Mouse (Mus musculus) kidney, postnatal 0 days (tissue): ENCODE data around the gene Usp4. TPM values are rescaled to one million over a fixed set of nuclear protein-coding genes. Genes with fewer than 3 reads are reported as not detected.

Source experiments
- ATAC-seq: fragments of 200-750 bp; cut with Nextera tagmentation; replicated peaks from 2 replicates; pipeline ENCODE4 v1.8.0; 2017; ENCODE audit warnings: low read depth, moderate number of reproducible peaks, moderate TSS enrichment, moderate library complexity; ENCODE audit not compliant: low FRiP score
- DNase-seq: peaks from one replicate; pipeline ENCODE4 v3.0.0-alpha.2; 2016; ENCODE audit warnings: low spot score
- H3K27ac ChIP-seq: fragments of 300-500 bp; sonication (generic); 2 replicates; pipeline ENCODE4 v1.5.1; 2014; ENCODE audit warnings: mild to moderate bottlenecking
- H3K27me3 ChIP-seq: fragments of 300-500 bp; sonication (generic); 2 replicates; pipeline ENCODE4 v1.6.1; 2014; ENCODE audit warnings: low read length, mixed read lengths; ENCODE audit not compliant: insufficient read depth
- H3K36me3 ChIP-seq: fragments of 300-500 bp; sonication (generic); 2 replicates; pipeline ENCODE4 v1.6.1; 2014; ENCODE audit warnings: low read length, mixed read lengths; ENCODE audit not compliant: insufficient read depth
- H3K4me1 ChIP-seq: fragments of 300-500 bp; sonication (generic); replicated peaks from 2 replicates; pipeline ENCODE4 v1.6.1; 2014; ENCODE audit warnings: antibody characterized with exemption, low read length, mixed read lengths; ENCODE audit not compliant: insufficient read depth
- H3K4me2 ChIP-seq: fragments of 300-500 bp; sonication (generic); 2 replicates; pipeline ENCODE4 v1.6.1; 2014; ENCODE audit warnings: mild to moderate bottlenecking, low read length, moderate library complexity, mixed read lengths
- H3K4me3 ChIP-seq: fragments of 300-500 bp; sonication (generic); replicated peaks from 2 replicates; pipeline ENCODE4 v1.5.1; 2014; ENCODE audit warnings: low read depth, low read length
- H3K9ac ChIP-seq: fragments of 300-500 bp; sonication (generic); 2 replicates; pipeline ENCODE4 v1.6.1; 2014; ENCODE audit warnings: low read depth, low read length
- H3K9me3 ChIP-seq: fragments of 300-500 bp; sonication (generic); replicated peaks from 2 replicates; pipeline ENCODE4 v1.6.1; 2016; ENCODE audit warnings: low read length, inconsistent platforms, mixed read lengths
- CTCF ChIP-seq: IDR thresholded peaks from 2 replicates; pipeline ENCODE4 v1.5.1; 2016; ENCODE audit warnings: antibody characterized with exemption, low read depth, mild to moderate bottlenecking, moderate library complexity
- WGBS: fragments of 180-500 bp; shearing (Covaris S2); extraction: QIAGEN DNeasy Blood & Tissue Kit; methylation state at CpG from one replicate; pipeline ENCODE4 v1.1.7; 2014; 5-methylcytosine and 5-hydroxymethylcytosine counted together
- polyA plus RNA-seq: library from polyadenylated mRNA; unstranded; fragments of >200 nt; fragmentation: Nextera tagmentation; extraction: Ambion mirVana; gene quantifications from 2 replicates; pipeline ENCODE4 v1.2.1, GENCODE M21; 2015

The Usp4 gene
- polyA plus RNA-seq, 1 experiment from 2014 or later: 64.0 TPM

GRCm38 (mm10) chr9:108340258-108341138 lies 7.2 kb upstream of the Usp4 start:
- no peak for TF ChIP-seq CTCF
- peak overlapping the region; percentile 98 for H3K27ac ChIP-seq
- DNase-seq (no peak), ATAC-seq (no peak)
- no peaks in the 10 kb centered on the region for H3K27me3 ChIP-seq
- H3K4me1 ChIP-seq: peaks cover 21% of the 10 kb centered on the region
- peak overlapping the region; percentile 62 for H3K4me3 ChIP-seq
- 42% methylated on average over 10 of the region's 10 CpGs for WGBS
- H3K9me3 ChIP-seq: no peaks in the 10 kb centered on the region
- H3K9ac ChIP-seq: peak overlapping the region; percentile 83
- peaks cover 5% of the 10 kb centered on the region; the same call in 1 of the 2 replicates for H3K36me3 ChIP-seq
- peak overlapping the region; percentile 79 for H3K4me2 ChIP-seq

DNA sequence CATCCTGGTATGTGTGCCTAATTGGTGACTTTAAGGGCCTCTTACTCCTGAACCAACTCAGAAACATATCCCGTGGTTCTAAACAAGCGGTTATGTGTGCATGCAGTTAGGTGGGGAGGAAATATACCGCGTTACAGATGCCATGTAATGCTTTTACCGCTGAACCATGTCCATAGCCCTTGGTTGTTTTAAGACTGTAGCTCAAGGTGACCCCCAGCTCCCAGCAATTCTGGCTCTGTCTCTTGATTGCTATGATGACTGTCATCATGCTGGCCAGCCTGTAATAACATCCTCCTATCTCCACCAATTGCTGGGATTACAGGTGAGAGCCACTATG lies 6.5 kb upstream of the Usp4 start:
- Histone ChIP-seq H3K27ac (peak overlapping the region; percentile 98), H3K4me3 (no peak overlapping the region), H3K4me1 (peaks cover 21% of the 10 kb centered on the region), H3K36me3 (0 out of 2 replicates have a peak, but pooled peaks cover 2% of the 10 kb centered on the region), H3K27me3 (no peaks in the 10 kb centered on the region), H3K9me3 (no peaks in the 10 kb centered on the region), H3K4me2 (peak overlapping the region; percentile 79; the same call in 1 of the 2 replicates), H3K9ac (no peak overlapping the region)
- TF ChIP-seq CTCF: no peak
- no peak for ATAC-seq
- WGBS: 68% methylated on average over 5 of the region's 5 CpGs
- no peak for DNase-seq

DNA sequence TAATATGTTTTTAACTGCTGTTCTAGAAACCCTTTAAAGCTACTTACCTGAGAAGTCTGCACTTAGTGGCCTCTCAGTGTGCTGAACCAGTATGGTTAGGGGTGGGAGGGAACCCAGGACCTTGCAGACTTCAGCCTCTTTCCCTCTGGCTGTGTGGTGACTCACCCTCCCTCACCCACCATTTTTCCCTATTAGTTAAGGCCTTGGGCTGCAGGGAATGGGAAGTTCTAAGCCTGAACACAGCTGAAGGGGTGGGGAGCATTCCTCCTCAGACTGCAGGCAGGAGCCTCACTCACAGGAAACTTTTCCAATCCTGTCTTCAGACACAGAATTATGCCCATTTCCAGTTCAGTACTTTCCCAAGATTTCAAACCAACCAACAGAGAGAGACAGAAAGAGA lies 5.9 kb upstream of the Usp4 start:
- ATAC-seq (no peak), DNase-seq (no peak)
- no peaks in the 10 kb centered on the region for H3K27me3 ChIP-seq
- TF ChIP-seq CTCF: no peak
- H3K4me1 ChIP-seq: peaks cover 21% of the 10 kb centered on the region
- H3K4me2 ChIP-seq: no peak overlapping the region
- H3K9ac ChIP-seq: no peak overlapping the region
- no peaks in the 10 kb centered on the region for H3K9me3 ChIP-seq
- no peaks in the 10 kb centered on the region for H3K36me3 ChIP-seq
- no peak overlapping the region for H3K4me3 ChIP-seq
- H3K27ac ChIP-seq: peak overlapping the region; percentile 98

DNA sequence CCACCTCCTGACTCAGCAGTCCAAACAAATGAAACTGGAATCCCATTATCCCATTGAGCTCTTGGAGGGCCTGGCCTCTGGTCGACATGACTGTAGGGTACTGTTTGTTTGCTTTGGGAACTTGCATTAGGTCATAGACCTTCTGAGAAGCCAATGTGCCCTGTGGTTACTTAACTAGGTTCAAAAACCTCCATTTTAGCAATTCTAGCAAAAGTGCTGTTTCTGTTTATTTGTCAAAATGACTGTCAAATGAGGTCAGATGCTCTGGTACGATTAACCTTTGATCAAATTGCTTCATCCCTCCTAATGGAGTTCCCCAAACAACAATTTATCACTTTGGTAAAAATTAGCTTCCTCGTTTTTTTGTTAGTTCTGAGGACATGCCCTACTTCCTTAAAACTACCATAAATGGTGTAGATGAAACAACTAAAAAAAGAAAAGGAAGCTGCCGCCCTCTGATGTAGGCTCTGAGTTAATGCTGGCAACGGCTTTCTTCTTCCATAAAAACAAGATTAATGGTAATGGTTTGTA lies 5.3 kb upstream of the Usp4 start:
- Histone ChIP-seq H3K4me3 (no peak overlapping the region), H3K4me2 (no peak overlapping the region), H3K4me1 (peaks cover 21% of the 10 kb centered on the region), H3K27me3 (no peaks in the 10 kb centered on the region), H3K9ac (no peak overlapping the region), H3K27ac (peak overlapping the region; percentile 98), H3K36me3 (no peaks in the 10 kb centered on the region), H3K9me3 (no peaks in the 10 kb centered on the region)
- ATAC-seq: peak; percentile 43
- peak; percentile 78 for DNase-seq
- TF ChIP-seq CTCF: 0 out of 2 replicates have a peak, but pooled peaks have one; percentile 20
- 26% methylated on average over 5 of the region's 5 CpGs for WGBS

- Histone ChIP-seq H3K36me3 (no peaks in the 10 kb centered on the region), H3K4me2 (no peak overlapping the region), H3K4me3 (no peak overlapping the region), H3K4me1 (peaks cover 21% of the 10 kb centered on the region), H3K9me3 (no peaks in the 10 kb centered on the region), H3K9ac (no peak overlapping the region), H3K27ac (peak overlapping the region; percentile 98; the same call in 1 of the 2 replicates), H3K27me3 (no peaks in the 10 kb centered on the region)
- ATAC-seq: no peak
- no peak for DNase-seq
- WGBS: 79% methylated on average over 3 of the region's 3 CpGs
- TF ChIP-seq CTCF: no peak
Observed at GRCm38 (mm10) chr9:108343331-108343730, 4.3 kb upstream of the Usp4 start.

DNA sequence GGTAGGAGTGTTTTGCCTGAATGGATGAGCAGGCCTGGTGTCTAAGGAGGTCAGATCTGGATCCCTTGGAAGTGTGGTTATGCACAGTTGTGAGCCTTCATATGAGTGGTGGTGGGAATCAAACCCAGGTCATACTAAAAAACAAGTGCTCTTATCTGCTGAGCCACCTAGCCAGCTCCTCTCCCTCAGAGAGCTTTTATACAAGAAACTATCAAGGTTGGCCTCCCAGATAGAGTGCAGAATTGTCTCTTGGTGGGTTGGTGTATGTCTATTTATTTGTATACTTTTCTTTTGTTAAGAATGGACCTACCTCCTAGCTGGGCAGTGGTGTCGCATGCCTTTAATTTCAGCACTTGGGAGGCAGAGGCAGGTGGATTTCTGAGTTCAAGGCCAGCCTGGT lies 3.8 kb upstream of the Usp4 start:
- 100% methylated on average over 1 of the region's 1 CpGs for WGBS
- DNase-seq (no peak), ATAC-seq (no peak)
- H3K4me1 ChIP-seq: peaks cover 21% of the 10 kb centered on the region
- H3K27me3 ChIP-seq: no peaks in the 10 kb centered on the region
- no peaks in the 10 kb centered on the region for H3K36me3 ChIP-seq
- 0 out of 2 replicates have a peak overlapping the region, but pooled peaks have one; percentile 98 for H3K27ac ChIP-seq
- no peak for TF ChIP-seq CTCF
- H3K4me3 ChIP-seq: no peak overlapping the region
- no peak overlapping the region for H3K9ac ChIP-seq
- no peaks in the 10 kb centered on the region for H3K9me3 ChIP-seq
- H3K4me2 ChIP-seq: no peak overlapping the region
